Mouse (Mus musculus) activated CD4-positive, CD25-positive, alpha-beta regulatory T cell, adult 4 months (primary cell): Measurements from ENCODE around the gene Tnfrsf19. TPM values are rescaled to one million over a fixed set of nuclear protein-coding genes. Genes with fewer than 3 reads are reported as not detected.
A peak's percentile ranks its signal among the peaks of the same experiment; 100 is the strongest.

ENCODE experiments used
- ATAC-seq: one replicate; pipeline ENCODE4 v1.8.0; 2017
- polyA plus RNA-seq, 2 experiments: library from polyadenylated mRNA; unstranded; fragments of 100-300 nt; shearing (Covaris generic); gene quantifications; one replicate each; pipeline ENCODE4 v1.2.1; 2017

Gene Tnfrsf19
- polyA plus RNA-seq: not detected

DNA sequence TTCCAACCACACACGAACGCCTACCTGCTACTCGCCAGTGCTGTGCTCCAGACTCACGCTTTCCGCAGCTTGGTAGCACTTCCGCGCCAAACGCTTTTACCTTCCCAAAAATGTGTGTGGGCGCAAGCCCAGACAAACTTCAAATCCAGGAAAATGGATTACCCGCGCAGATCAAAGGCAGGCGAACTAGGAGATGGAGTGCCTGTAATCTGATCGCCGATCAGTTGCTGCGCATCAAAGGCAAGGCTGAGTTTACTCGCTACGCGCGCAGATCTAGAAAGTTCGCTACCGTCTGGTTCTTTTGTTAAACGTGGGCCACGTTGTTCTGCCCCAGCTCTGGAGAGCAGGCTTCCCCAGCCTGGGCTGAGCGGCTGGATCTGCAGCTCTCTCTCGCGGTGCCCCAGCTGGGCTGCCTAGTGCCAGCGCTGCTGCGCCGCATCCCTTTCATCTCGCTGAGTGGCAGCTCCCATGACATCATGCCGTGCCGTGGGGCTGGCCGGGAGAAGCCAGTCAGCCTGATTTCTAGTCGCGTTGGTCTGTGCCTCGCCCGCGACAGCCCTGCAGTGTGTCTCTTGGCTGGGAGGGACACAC is at the start of gene Tnfrsf19:
Gene Tnfrsf19 (minus strand): TSS at position 400 of the 591 bp plus-strand sequence.
- ATAC-seq: peak; percentile 94

GRCm38 (mm10) chr14:61092073-61092472 is 45.8 kb upstream of the Tnfrsf19 start:
- ATAC-seq: no peak

DNA sequence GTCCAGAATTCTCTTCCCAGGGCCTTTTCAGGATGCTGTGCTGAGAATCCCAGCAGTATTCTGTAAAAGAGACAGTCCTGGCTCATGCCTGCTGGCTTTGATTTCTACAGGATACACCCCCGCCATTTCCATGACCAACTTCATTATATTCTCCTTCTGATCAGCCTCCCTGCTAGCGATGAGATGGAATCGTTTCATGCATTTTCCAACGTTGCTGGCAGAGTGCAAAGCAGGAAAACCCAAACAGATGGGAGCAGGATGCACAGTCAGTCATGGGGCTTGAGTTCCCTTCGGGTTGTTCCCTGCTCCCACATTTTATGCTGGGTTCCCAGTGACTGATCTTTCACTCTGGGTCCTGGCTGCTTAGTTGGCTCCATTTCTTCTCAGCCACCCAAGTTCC is 44.7 kb upstream of the Tnfrsf19 start:
- no peak for ATAC-seq

GRCm38 (mm10) chr14:61088187-61088586 is 41.9 kb upstream of the Tnfrsf19 start:
- no peak for ATAC-seq

GRCm38 (mm10) chr14:61085325-61085724 is 39.0 kb upstream of the Tnfrsf19 start:
- no peak for ATAC-seq

- ATAC-seq: no peak
These were observed 23.3 kb upstream of the Tnfrsf19 start for GRCm38 (mm10) chr14:61069555-61069954.

DNA sequence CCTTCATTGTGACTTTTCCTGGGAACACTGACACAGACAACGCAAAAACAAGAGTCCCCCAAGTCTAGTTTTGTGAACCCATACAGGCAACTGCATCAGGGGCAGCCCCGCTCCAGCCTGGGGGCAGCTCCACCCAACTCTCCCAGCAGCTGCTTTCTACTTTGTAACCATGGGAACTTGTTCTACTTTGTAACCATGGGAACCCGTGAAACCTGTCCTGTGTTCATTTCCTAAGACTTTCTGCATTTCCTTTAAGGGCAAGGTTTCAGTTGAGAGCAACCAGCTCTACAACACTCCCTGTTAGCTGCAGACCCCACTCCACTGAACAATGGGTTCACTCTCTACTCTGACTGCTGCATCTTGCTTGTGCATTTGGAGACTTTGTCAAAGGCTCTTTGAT is 15.4 kb upstream of the Tnfrsf19 start:
- ATAC-seq: peak; percentile 38

DNA sequence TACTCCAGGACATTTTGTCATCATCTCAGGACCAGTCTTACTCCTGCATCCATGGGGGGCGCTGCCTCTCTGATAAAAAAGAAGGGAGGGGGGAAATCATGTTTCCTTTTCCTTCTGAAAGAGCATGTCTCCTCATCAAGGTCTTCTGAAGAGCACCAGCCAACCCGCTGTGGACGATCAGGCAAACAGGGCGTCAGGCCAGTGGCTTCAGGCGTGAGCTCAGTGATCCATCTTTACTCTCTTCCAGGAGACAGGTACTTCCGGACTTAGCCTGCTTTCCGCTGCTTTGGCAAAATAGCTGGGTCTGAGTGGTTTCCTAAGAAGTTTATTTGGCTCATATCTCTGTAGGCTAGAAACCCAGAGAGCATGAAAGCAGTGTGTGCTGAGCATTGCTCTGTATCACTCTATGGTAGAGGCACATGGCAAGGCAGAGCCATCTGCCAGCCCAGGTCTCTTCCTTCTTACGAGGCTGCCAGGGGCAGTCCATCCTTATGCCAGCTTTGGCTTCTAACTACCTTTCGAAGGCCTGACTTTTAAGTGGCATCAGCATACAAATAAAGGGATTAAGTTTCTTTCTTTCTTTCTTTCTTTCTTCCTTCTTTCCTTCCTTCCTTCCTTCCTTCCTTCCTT is 13.1 kb upstream of the Tnfrsf19 start:
- ATAC-seq: no peak

GRCm38 (mm10) chr14:61056962-61057361 is 10.7 kb upstream of the Tnfrsf19 start:
- peak; percentile 33 for ATAC-seq

DNA sequence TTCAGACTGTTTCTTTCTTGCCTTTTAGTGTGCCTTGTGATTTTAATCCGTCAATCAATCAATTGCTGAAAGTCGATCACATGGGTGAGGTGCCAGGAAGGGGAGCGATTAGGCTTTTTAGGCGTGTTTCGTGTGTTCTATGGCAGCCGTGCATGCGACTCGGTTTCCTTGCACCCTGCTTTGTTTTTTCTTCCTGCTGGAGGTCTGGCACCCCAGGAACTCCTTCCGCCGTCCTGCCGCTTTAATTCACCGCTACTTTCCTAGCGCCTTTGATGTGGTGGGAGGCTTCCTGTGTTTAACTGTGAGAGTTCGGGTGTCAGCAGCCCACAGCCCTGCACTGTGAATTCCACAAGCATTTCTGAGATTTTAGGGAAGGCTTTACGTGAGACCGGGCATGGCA is 10.2 kb upstream of the Tnfrsf19 start:
- peak; percentile 91 for ATAC-seq

DNA sequence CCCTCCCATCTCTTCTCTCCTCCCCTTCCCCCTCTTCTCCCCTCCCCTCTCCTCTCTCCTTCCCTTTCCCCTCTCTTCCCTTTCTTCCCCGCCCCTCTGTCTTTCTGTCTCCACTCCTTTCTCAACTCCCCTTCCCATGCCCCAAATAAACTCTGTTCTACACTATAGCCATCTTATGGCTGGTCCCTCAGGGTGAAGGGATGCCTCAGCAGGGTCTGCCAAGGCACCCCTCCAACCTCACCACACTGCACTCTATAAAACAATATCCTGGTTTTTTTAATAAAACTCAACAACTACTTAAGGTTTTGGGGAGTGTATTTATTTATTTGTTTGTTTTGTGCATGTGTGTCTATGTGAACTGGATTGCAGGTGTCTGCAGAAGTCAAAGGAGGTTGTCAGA is 9.6 kb upstream of the Tnfrsf19 start:
- no peak for ATAC-seq

DNA sequence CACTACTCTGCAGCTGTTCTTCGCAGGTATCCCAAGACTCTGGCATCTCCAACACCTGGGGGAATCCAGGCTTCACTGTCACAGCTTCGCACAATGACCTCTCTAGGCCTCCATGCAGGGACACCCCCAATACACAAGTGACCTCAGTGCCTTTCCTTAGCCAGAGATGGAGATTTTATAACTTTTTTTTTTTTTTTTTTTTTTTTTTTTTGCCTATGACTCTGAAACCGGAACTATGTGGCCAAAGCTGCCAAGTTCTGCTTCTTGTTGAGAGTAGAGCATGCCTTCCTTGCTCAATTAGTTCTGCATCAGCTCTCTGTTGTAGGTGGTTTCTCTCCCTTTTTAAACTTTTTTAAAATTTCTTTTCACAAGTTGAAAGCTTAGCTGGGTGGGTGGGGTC is 5.9 kb upstream of the Tnfrsf19 start:
- ATAC-seq: no peak

DNA sequence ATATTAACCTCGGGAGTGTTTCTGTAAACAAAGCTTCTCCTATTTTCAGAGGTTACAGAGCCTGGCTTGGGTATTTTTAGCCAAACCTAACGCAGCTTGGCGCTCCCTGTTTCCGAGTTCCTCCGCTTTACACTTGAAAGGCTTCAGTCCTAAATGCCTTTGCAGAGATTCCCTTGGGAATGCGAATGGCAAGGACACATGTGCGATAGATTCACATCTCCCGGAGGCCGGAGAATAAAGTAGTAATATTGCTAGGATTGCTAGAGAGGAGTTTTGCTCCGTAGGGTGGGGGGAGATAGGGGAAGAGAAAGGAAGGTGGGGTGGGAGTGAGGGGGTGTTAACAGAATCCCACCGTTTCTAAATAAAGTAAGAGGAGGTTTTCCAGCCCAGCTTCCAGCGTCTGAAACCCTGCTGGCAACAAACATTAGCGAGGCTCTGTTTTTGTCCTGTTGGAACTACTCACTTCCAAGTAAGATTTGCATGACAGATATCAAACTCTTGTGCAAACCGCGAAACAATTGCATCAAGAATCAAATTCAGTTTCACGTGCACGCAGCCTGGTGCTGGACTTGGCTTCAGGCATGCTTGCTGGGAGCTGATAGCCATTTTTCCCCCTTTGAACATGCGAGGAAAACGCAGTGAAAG is 722 bp downstream of the Tnfrsf19 start:
- no peak for ATAC-seq

- ATAC-seq: no peak
These were observed 2.0 kb downstream of the Tnfrsf19 start for GRCm38 (mm10) chr14:61044316-61044715.

DNA sequence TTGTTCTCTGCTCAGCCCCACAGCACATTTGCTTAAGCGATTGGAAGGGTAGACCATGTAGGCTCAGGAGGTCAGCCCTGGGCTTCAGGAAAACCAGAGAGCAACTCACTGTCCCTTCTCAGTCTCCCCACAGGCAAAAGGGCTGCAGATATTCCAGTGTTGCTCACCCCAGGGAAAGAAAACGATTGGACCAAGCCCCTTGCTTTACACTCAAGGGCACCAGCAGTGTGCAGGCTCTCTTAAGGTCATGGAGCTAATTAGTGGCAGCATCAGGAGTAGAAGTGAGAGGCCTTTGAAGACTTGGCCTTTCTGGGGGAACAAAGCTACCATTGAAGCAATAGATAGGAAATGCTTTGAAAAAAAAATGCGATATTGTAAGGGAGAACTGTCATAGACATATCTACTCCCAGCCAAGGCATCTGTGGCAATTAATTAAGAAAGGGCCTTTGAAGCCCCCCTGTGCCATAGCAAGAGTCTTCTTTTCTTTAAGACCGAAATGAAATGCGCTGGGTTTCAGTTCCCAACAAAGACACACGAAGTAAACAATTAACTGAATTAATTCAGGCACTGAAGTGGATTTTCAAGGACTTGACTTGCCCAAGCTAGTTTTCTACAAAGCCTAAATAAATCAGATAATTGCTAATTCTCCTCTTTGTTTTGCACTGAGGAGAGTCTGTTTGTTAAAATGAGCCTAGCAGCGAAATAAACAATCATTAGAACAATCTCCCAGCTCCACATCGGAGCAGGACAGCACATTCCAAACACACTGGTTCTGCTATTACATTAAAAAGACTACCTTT is 2.6 kb downstream of the Tnfrsf19 start:
- no peak for ATAC-seq

DNA sequence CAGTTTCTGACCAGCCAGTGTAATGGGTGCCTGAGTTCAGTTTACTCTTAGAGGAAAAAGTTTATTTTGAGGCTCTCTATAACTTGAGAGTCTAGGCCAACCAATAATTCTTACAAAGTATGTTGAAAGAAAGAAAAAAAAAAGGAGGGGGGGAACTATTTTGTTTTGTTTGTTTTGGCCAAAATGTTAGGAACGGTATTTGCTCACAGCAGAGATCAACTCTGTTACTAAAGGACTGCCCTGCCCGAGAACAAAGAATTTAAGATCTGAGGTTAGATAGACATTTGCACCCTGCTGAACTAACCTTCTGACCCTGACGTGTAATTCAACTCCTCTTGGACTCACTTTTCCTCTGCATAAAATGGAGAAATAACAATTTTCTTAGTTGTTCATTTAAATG is 4.0 kb downstream of the Tnfrsf19 start:
- ATAC-seq: no peak

DNA sequence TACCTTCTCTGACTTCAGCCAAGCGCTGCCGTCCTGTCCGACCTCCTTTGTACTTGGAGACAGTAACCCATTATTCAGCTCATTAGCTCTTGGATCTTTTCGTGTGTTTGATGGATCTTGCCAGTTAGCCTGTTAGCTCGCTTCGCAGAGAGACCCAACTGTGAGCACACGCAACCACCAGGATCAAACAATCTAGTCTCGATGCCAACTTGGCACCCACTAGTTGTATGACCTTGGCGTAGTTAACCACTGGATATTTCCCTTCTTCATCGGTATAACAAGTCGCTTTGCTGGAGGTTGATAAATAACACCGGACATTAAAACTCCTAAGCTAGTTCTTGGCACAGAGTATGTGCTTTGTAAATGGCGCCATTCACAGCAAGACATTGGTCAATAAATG is 6.1 kb downstream of the Tnfrsf19 start:
- no peak for ATAC-seq

- ATAC-seq: no peak
These were observed 8.2 kb downstream of the Tnfrsf19 start for GRCm38 (mm10) chr14:61038082-61038472.

DNA sequence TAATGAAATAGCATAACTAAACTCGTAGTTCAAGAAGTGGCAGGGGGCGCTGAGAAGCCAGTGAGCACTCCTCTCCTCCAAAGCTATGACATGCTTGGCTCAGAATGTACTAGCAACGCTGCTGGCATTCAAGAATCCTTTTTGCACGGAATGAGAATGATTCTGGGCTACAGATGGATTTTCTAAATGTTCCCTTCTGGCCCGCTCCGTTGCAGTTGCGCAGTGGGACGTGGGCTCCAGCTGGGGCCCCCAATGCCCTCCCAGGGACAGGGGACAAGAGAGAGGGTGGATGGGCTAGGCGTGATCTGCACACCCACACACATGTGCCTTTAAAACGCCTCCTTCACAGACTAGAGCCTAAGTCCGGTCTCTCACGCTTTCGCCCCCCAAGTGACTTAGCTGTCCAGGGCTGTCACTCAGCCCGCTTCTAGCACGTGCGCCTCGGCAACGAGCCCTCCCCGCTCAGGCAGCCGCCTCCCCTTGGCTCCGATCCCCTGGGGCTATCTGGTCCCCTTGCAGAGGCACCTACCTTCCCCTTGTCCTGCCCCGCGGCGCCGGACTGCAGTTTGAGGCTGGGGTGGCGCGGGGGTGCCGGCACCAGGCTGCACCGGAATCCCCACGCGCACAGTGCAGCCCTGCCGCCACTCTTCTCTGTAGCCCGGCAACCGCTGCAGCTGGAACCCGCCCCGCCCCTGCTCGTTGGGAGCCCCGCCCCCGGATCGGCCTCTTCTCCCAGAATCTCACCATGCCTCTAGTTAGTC is 8.8 kb downstream of the Tnfrsf19 start:
- ATAC-seq: no peak

DNA sequence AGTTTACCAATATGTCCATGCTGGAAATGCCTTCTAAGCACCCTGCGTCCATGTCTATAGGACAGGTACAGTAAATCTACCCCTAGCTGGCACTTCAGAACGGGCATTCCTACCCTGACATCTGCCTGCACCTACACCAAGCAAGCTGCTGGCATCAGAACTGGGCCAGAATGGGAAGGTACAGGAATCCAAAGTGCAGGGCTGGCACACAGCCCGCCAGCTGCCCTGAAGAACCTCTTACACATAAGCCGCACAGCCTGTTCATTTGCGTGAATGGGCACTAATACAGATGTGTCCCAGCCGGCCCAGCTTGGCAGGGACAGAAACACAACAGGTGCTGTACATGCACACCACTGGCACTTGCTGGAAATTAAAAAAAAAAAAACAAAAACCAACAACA is 15.9 kb downstream of the Tnfrsf19 start:
- no peak for ATAC-seq

- no peak for ATAC-seq
These were observed 22.3 kb downstream of the Tnfrsf19 start for GRCm38 (mm10) chr14:61024006-61024405.

DNA sequence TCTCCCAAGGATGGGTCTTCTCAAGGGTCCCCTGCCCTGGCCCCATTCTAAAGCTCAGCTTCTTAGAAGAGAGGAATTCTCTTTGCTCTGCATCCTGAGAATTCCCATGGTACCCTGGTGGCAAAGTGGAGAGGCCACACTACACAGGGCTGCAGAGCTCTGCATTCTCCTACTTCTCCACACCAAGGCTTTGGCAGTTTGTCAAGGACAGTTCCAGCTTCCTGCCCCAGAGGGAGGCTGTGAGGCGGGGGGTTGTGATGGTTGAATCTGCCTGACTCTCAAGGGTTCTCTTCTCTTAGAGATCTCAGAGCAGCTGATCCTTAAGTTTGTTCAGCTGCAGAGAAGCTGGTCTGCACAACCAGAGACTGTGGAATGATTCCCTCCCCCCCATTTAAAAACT is 23.9 kb downstream of the Tnfrsf19 start:
- no peak for ATAC-seq

DNA sequence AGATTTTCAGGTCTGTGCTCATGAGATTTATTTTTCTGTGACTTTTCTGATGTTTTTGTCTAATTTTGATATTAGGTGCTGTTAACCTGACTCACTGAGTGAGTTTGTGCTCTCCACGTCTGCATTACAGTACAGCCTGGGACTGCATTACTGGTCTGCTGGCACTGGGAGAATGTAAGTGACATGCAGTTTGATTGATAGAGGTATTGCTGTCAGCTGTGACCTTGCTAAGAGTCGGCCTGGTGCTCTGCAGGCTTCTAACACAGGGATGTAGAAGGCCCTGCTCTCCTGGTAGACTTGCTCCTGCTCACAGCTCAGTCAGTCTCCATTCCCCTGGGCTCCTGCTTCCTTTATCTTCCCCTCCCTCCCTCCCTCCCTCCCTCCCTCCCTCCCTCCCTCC is 25.3 kb downstream of the Tnfrsf19 start:
- no peak for ATAC-seq
